Mouse (Mus musculus): ENCODE data around the gene Zkscan17.

The Zkscan17 gene

DNA sequence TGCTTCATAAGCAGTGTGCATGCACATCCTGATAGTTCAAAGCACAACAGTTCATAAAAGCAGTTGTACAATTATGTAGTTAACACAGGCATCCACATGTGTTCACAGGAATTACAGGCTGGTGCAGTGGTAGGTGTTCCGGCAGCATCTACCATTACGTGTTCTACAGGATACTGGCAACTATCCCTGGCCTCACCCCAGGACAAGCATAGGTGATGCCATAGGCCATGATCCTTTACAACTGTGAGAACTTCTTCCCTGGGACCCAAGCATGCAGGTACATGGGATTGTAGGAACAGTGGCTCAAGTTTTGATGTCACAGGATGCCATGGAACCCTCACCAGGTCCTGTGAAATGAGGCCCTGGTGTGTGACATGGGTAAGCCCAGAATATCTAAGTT is 66.1 kb downstream of the Zkscan17 start:
- in situ Hi-C loops (cut with MboI, MseI), result no loop called here

DNA sequence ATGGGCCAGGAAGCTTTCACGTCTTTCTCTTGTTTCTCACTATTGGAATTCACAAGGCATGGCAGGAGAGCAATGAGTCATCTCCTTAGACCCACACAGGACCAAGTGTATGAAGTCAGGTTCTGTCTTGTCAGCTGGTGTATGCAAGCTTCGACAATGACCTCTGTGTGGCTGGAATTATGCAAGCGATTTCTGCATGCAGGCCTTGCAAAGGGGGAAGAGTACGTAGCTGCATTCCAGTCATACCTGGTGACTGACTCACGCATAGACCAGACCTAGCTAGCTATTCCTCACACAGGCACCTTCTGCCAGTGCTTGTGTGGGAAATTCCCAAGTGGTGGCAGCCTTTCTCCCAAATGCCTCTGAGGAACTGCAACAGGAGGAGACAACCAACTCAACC is 67.6 kb downstream of the Zkscan17 start:
- in situ Hi-C loops (cut with MboI, MseI), result no loop called here

DNA sequence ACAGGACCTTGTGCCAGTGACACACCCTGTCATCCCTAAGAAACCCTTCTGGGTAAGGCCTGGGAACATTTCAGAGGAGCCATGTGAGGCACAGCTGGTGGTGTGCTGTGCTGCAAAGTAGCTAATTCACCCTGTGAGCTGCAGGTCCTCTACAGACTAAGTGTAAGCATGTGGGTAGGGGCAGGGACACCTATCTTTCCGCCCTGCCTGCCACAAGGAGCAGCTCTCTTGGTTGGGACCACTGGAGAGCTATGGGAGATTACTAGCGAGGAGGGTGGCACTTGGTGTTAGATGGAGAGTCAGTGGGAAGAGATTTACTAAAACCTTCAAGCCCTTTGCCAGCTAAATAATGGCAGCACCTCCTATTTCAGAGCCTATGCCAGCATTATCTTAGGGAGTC is 69.7 kb downstream of the Zkscan17 start:
- in situ Hi-C loops (cut with MboI, MseI), result no loop called here

DNA sequence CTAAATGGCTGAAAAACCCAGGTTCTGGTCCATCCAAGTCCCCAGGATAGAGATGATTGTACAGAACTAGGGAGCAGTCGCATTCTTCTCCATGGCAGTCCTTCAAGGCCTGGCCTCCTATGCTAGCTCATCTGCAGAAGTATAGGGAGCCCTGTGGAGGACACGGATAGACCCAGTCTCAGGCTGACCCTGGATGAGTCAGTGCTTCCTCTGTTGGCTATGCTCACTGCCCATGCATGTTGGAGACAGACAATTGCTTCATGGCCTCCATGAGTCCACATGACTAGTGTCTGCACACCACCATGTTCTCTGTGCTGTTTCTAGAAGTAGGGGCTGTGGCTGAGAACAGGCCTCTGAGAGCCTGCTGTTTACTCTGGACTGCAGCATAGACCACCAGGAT is 70.2 kb downstream of the Zkscan17 start:
- in situ Hi-C loops (cut with MboI, MseI), result no loop called here

DNA sequence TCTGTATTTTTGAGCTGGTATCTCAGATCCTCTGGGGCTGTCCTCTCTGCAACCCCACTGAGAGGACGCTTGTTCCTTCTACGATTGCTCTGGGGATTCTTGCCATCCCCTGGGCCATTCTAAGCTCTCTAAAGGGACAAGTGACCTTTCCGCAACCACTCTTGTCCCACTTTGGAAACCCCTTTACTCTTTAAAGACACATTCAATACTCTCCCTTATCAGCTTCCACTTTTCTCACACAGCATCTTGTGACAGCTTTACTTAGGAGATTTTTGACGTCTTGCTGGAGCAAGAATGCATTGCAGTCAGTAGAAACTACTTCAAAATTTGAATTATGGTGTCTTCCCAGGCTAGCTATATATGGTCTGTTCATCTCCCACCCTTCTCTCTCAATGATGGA is 75.5 kb downstream of the Zkscan17 start, which contains the start of gene Snap47:
Gene Snap47, minus strand, starts transcription at position 101 of the 400 bp plus-strand sequence.
- in situ Hi-C loops (cut with MboI, MseI), result no loop called here

DNA sequence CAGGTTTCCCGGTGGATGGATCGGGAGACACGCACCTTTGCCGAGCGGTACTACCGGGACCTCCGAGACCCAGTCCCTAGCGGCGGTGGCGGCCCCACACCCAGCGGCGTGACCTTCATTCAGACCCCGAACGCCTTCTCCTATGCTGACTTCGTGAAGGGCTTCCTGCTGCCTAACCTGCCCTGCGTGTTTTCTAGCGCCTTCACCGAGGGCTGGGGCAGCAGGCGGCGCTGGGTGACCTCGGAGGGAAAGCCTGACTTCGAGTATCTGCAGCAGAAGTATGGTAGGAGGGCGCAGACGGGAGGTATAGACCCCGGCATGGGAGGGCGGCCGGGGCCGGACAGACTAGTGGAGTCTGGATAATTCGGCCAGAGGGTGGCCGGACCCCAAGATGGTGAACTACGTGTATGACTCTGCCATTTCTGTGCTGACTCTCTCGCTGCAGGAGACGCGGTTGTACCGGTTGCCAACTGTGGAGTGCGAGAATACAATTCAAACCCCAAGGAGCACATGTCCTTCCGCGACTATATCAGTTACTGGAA is 76.2 kb downstream of the Zkscan17 start:
- in situ Hi-C loops (cut with MboI, MseI), result no loop called here

DNA sequence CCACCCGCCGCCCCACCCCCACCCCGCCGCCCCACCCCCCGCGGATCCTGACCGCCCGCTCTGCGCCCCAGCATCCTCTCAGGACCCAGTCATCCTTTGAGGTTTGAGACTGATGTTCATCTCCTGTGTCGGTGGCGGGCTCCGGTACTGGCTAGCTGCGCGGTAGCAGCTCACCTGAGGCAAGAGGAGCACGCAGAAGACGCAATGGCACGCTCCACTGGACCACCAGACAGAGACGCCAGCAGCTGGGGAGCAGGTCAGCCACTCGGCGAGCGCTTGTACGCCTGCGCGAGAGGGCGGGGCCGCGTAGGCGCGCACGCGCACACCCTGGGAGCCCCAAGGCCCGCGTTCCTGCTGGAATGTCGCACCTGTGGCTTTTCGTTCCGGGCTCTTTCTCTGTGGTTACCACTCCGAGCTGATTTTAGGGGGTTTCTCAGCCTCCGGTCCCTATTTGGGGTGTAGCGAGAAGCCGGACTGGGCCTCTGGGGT is 76.8 kb downstream of the Zkscan17 start, which contains the start of gene Jmjd4:
Gene Jmjd4, plus strand, starts transcription at position 305 of the 489 bp plus-strand sequence.
- in situ Hi-C loops (cut with MboI, MseI), result no loop called here

DNA sequence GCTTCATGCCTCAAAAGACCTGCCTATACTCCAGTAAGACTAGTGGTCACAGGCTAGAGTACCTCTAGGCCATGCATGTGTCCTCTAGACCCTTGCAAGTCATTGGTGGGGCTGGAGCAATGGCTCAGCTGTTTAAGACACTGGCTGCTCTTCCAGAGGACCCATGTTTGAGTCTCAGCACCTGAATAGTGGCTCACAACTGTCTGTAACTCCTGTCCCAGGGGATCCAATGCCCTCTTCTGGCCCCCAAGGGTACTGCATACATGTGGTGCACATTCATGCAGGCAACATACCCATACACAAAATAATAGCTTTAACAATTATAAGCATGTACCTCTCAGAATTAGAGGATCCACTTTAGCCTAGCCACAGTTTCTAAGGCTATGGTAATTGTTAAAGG is 83.4 kb downstream of the Zkscan17 start:
- in situ Hi-C loops (cut with MboI, MseI), result no loop called here

DNA sequence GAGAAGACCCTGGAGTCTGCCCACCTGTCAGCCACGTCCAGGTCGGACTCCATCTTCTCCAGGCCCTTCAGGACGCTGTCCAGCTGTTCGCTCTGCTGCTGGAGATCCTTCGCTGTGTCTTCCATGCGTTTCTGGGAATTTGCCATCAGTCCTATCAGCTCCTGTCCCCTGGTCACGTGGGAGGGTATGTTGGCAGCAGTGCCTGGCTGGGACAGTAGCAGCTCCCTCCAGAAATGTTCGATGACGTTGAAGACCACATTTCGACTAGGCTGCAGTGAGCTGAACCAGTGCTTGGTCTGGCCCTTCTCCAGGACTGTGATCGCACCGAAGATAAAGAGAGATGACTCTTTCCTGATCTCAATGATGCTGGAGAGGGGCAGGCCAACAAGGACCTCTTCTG is 88.6 kb downstream of the Zkscan17 start:
- in situ Hi-C loops (cut with MboI, MseI), result no loop called here

Data from T-helper 2 cell (primary cell).